Mouse (Mus musculus) neural tube, embryonic 11.5 days (tissue): ENCODE measurements at regions not wholly inside any gene's neighbourhood (a gene's known extent, or its start where the extent isn't known, plus 50 kb on each side); places are given as distances from the start of the nearest gene placed in this dataset.

Experiments used
- ATAC-seq: fragments of 200-750 bp; cut with Nextera tagmentation; 2 replicates; pipeline ENCODE4 v1.8.0; 2017; ENCODE audit warnings: moderate number of reproducible peaks, mild to moderate bottlenecking, moderate TSS enrichment, moderate library complexity; ENCODE audit not compliant: insufficient read depth, low FRiP score, low TSS enrichment
- DNase-seq: peaks from one replicate; pipeline ENCODE4 v3.0.0-alpha.2; 2015; ENCODE audit warnings: low spot score
- H3K27ac ChIP-seq: fragments of 300-500 bp; sonication (generic); 2 replicates; pipeline ENCODE4 v1.5.1; 2014; ENCODE audit warnings: low read depth, mild to moderate bottlenecking, low read length
- H3K27me3 ChIP-seq: fragments of 300-500 bp; sonication (generic); 2 replicates; pipeline ENCODE4 v1.6.1; 2014; ENCODE audit warnings: mild to moderate bottlenecking, low read length, mixed read lengths; ENCODE audit not compliant: control insufficient read depth, insufficient read depth
- H3K36me3 ChIP-seq: fragments of 300-500 bp; sonication (generic); 2 replicates; pipeline ENCODE4 v1.6.1; 2014; ENCODE audit warnings: mild to moderate bottlenecking, low read length, moderate library complexity, mixed read lengths; ENCODE audit not compliant: control insufficient read depth, insufficient read depth
- H3K4me1 ChIP-seq: fragments of 300-500 bp; sonication (generic); 2 replicates; pipeline ENCODE4 v1.6.1; 2014; ENCODE audit warnings: low read length, mixed read lengths; ENCODE audit not compliant: control insufficient read depth, insufficient read depth
- H3K4me2 ChIP-seq: fragments of 300-500 bp; sonication (generic); 2 replicates; pipeline ENCODE4 v1.6.1; 2014; ENCODE audit warnings: low read depth, mild to moderate bottlenecking, moderate library complexity
- H3K4me3 ChIP-seq: fragments of 300-500 bp; sonication (generic); 2 replicates; pipeline ENCODE4 v1.5.1; 2014; ENCODE audit warnings: low read depth, low read length
- H3K9ac ChIP-seq: fragments of 300-500 bp; sonication (generic); 2 replicates; pipeline ENCODE4 v1.6.1; 2014; ENCODE audit warnings: mild to moderate bottlenecking, low read length
- H3K9me3 ChIP-seq: fragments of 300-500 bp; sonication (generic); 2 replicates; pipeline ENCODE4 v1.6.1; 2016; ENCODE audit warnings: low read length; ENCODE audit not compliant: control insufficient read depth
- WGBS: fragments of 180-500 bp; shearing (Covaris S2); extraction: QIAGEN DNeasy Blood & Tissue Kit; methylation state at CpG from one replicate; pipeline ENCODE4 v1.1.7; 2014; 5-methylcytosine and 5-hydroxymethylcytosine counted together

DNA sequence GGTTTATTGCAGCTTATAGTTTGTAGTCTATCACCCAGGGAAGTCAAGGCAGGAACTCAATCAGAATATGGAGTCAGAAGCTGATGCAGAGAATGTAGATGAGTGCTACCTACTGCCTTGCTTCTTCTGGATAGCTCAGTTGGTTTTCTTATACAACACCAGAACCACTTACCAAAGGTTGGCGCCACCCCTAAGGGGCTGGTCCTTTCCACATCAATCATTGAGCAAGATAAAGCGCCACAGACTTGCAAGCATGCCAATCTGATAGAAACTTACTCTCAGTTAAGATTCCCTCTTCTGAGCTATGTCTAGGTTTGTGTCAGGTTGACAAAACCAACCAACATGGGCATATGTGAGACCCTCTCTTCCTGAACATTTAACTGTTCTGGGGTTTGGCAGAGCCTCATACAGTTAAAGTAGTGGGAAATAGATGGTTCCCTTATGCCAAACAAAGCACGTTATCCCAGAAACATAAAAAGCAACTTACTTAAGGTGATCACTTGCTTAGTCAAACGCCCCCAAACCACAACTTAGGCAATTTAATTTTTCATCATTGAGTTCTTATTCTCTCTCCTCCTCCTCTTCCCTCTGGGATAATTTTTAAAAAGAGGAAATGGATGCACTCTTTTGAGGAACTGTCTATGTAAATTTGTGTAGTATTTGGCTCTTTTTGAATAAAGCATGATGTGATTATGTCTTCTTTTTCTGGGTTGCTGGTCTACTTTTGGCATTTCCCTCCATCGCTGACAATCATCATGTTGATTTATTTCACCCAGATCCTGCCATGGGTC is 115.3 kb upstream of the Ifne start:
- 86% methylated on average over 5 of the region's 5 CpGs for WGBS

DNA sequence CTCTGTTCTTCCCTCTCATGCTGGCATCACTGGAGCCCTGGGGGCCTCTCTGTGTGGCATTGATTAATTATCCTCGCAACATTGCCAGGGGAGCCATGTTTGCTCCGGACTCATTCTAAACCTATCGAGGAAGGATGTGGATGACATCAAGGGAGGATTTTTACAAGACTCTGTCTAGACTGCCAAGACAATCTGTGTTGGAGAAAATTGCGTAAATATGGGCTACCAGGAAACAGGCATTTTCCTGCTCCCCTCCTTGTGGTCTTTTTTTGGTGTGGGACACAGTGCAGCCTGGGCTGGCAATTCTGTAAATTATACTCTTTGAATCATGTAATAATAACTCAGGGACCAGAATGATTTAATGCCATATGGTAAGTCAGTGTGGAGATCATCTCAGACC is 114.5 kb upstream of the Ifne start:
- ATAC-seq (no peak), DNase-seq (no peak)
- Histone ChIP-seq H3K9ac (no peak overlapping the region), H3K27me3 (no peaks in the 10 kb centered on the region), H3K4me3 (no peak overlapping the region), H3K27ac (no peak overlapping the region), H3K9me3 (no peaks in the 10 kb centered on the region), H3K4me1 (no peaks in the 10 kb centered on the region), H3K4me2 (no peak overlapping the region), H3K36me3 (no peaks in the 10 kb centered on the region)
- WGBS, result 74% methylated on average over 4 of the region's 4 CpGs

More for the DNA sequence above, 115.3 kb upstream of the Ifne start:
- ATAC-seq (no peak), DNase-seq (no peak)
- H3K4me3 ChIP-seq, result no peak overlapping the region
- no peaks in the 10 kb centered on the region for H3K27me3 ChIP-seq
- no peaks in the 10 kb centered on the region for H3K4me1 ChIP-seq
- no peak overlapping the region for H3K4me2 ChIP-seq
- no peak overlapping the region for H3K27ac ChIP-seq
- no peaks in the 10 kb centered on the region for H3K36me3 ChIP-seq
- H3K9ac ChIP-seq, result no peak overlapping the region
- no peaks in the 10 kb centered on the region for H3K9me3 ChIP-seq

DNA sequence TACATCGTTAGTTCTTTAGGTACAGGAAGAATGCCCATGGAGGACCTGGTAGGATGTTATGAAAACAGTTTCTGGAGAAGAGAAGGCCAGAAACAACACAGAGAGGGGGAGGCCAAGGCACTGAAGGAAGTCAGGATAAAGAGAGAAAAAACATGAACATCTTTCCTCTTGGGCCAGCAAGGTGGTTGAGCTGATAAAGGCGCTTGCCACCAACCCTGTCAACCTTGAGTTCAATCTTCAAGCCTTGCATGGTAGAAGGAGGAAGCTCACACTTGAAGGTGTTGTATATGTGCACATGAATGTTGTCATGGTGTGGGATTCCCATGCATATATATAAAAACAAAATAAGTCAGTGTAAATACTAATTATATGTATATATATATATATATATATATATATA is 112.5 kb upstream of the Ifne start:
- Histone ChIP-seq H3K27me3 (no peaks in the 10 kb centered on the region), H3K4me1 (no peaks in the 10 kb centered on the region), H3K9ac (no peak overlapping the region), H3K36me3 (no peaks in the 10 kb centered on the region), H3K9me3 (no peaks in the 10 kb centered on the region), H3K27ac (no peak overlapping the region), H3K4me2 (no peak overlapping the region), H3K4me3 (no peak overlapping the region)
- no peak for DNase-seq
- ATAC-seq, result no peak
- 87% methylated on average over 2 of the region's 2 CpGs for WGBS

DNA sequence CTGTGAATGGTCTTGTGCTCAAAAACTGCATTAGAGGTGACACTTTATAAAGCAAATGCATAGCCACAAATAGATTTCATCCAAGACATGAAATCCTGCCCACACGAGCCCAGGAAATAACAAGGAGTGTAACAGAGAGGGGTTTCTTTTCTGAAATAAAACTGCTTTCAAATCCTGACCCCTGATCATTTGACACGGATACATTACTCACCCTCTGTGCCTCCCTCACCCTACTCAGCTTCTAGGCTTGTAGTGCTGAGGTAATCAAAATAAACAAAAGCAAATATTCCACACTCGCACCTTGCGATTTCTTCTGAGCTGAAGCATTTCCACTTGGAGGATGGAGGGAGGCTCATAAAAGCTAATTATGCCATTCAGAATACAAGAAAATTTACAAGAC is 108.4 kb upstream of the Ifne start:
- H3K4me1 ChIP-seq, result no peaks in the 10 kb centered on the region
- 46% methylated on average over 4 of the region's 4 CpGs for WGBS
- no peak overlapping the region for H3K9ac ChIP-seq
- no peak overlapping the region for H3K4me2 ChIP-seq
- no peaks in the 10 kb centered on the region for H3K27me3 ChIP-seq
- H3K36me3 ChIP-seq, result no peaks in the 10 kb centered on the region
- no peaks in the 10 kb centered on the region for H3K9me3 ChIP-seq
- no peak overlapping the region for H3K4me3 ChIP-seq
- ATAC-seq (no peak), DNase-seq (no peak)
- H3K27ac ChIP-seq, result no peak overlapping the region

DNA sequence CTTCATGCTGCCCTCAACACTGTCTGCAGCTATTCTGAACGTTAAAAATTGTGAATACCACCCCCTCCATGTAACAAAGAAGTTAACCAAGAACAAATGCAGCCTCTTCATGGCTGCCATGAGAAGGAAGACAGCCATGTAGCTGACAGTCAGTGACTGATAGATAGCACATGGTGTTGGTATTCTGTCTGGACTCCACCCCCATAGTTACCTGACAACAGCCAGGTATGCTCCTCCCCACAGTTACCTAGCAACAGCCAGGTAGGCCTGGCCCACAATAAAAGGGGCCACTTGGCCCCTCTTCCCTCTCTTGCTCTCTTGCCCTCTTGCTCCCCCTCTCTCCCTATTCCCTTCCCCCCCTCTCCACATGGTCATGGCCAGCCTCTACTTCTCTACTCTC is 107.1 kb upstream of the Ifne start:
- DNase-seq, result no peak

DNA sequence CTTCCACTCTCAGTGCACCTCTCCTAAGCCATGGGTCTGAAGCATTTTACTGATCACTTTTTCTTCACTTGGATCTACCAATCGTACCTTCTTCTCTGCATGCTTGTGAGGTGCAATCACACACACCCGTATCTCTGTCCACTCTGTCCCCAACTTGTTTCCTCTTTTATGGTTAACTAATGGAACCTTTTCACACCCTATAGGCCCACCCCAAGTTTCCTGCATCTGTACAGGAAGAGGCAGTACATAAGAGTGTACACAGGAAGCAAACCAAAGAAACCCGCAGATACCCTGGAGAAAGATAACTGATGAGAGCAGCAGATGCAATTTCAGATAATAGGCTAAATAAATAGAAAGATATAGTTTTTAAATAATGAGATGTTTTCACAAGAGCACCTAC is 102.5 kb upstream of the Ifne start:
- 85% methylated on average over 3 of the region's 3 CpGs for WGBS
- no peak overlapping the region for H3K27ac ChIP-seq

More for the DNA sequence above, 107.1 kb upstream of the Ifne start:
- no peak overlapping the region for H3K4me2 ChIP-seq
- 64% methylated on average over 1 of the region's 1 CpGs for WGBS
- H3K4me3 ChIP-seq, result no peak overlapping the region
- H3K36me3 ChIP-seq, result no peaks in the 10 kb centered on the region
- ATAC-seq, result no peak
- no peak overlapping the region for H3K9ac ChIP-seq
- H3K4me1 ChIP-seq, result no peaks in the 10 kb centered on the region
- no peaks in the 10 kb centered on the region for H3K27me3 ChIP-seq
- no peak overlapping the region for H3K27ac ChIP-seq
- no peaks in the 10 kb centered on the region for H3K9me3 ChIP-seq

DNA sequence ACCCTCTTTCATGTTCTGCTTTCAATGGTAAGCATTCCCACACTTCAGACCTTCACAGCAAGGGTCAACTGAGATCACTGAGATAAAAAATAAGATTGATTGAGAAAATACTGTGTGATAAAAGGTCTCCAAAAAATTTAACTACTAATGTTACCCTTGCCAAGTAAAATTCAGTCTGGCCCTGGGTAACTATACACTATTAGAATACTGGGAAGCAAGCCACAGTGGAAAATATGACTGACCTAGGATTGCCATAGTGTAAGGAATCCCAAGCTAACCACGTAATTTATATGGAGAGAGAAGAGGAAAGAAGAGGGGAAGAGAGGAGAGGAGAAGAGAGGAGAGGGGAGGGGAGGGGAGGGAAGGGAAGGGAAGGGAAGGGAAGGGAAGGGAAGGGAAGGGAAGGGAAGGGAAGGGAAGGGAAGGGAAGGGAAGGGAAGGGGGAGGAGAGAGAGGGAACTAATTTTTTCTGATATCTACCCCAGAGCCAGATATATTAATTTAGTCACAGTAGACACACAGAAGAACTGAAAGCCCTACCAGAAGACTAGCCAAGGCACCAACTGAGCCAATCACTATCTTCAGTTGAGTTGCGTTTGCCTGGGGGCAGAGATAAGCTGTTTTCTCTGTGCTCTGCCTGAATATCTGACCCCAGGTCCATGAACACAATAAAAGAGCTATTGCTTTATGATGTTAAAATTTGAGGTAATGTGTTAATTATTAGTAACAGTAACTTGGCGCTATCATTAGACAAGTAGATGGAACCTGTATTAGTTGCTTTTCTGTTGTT is 97.3 kb upstream of the Ifne start:
- Histone ChIP-seq H3K9me3 (no peaks in the 10 kb centered on the region), H3K4me2 (no peak overlapping the region), H3K27ac (no peak overlapping the region), H3K9ac (no peak overlapping the region), H3K4me3 (no peak overlapping the region), H3K36me3 (no peaks in the 10 kb centered on the region), H3K27me3 (no peaks in the 10 kb centered on the region), H3K4me1 (no peaks in the 10 kb centered on the region)
- WGBS, result 84% methylated on average over 3 of the region's 3 CpGs
- ATAC-seq, result no peak
- no peak for DNase-seq

More for the DNA sequence above, 102.5 kb upstream of the Ifne start:
- ATAC-seq (no peak), DNase-seq (no peak)
- Histone ChIP-seq H3K4me1 (no peaks in the 10 kb centered on the region), H3K36me3 (no peaks in the 10 kb centered on the region), H3K4me3 (no peak overlapping the region), H3K9me3 (no peaks in the 10 kb centered on the region), H3K9ac (no peak overlapping the region), H3K4me2 (no peak overlapping the region), H3K27me3 (no peaks in the 10 kb centered on the region)

DNA sequence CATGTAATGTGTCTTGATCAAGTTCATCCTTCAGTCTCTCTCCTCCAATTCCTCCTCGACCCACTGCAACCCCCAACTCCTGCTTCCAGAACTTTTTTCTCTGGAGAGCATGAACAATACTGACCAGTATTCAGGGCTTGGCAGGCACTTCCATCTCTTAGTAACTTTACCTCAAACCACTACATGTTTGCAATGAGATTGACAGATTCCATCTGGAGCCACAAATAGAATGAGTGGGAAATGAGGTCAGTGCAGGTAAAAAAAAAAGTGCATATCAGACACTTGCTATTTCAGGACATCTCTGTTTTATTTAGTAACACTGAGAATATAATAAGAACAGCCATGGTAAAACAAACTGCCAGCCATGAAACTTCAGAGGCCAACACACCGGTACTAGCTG is 94.5 kb upstream of the Ifne start:
- Histone ChIP-seq H3K27ac (no peak overlapping the region), H3K4me3 (no peak overlapping the region), H3K4me2 (no peak overlapping the region), H3K9ac (no peak overlapping the region), H3K27me3 (no peaks in the 10 kb centered on the region), H3K36me3 (no peaks in the 10 kb centered on the region), H3K9me3 (no peaks in the 10 kb centered on the region), H3K4me1 (no peaks in the 10 kb centered on the region)
- DNase-seq (no peak), ATAC-seq (no peak)
- 82% methylated on average over 2 of the region's 2 CpGs for WGBS
